Mouse (Mus musculus) midbrain, embryonic 16.5 days (tissue): Measurements from ENCODE around the gene Lpp. TPM values are rescaled to one million over a fixed set of nuclear protein-coding genes. Genes with fewer than 3 reads are reported as not detected.

Experiments used
- ATAC-seq: fragments of 200-750 bp; cut with Nextera tagmentation; 2 replicates; pipeline ENCODE4 v1.8.0; 2017; ENCODE audit warnings: moderate TSS enrichment
- H3K27ac ChIP-seq: fragments of 300-500 bp; sonication (generic); 2 replicates; pipeline ENCODE4 v1.5.1; 2014; ENCODE audit warnings: mild to moderate bottlenecking, low read length, mixed read lengths
- H3K27me3 ChIP-seq: fragments of 300-500 bp; sonication (generic); 2 replicates; pipeline ENCODE4 v1.6.1; 2014; ENCODE audit warnings: low read depth, low read length, mixed read lengths; ENCODE audit not compliant: control insufficient read depth, insufficient read depth
- H3K36me3 ChIP-seq: fragments of 300-500 bp; sonication (generic); 2 replicates; pipeline ENCODE4 v1.6.1; 2014; ENCODE audit warnings: mild to moderate bottlenecking, low read length, moderate library complexity, mixed read lengths; ENCODE audit not compliant: control insufficient read depth, insufficient read depth
- H3K4me1 ChIP-seq: fragments of 300-500 bp; sonication (generic); 2 replicates; pipeline ENCODE4 v1.6.1; 2014; ENCODE audit warnings: mild to moderate bottlenecking, low read length, mixed read lengths; ENCODE audit not compliant: control insufficient read depth, insufficient read depth
- H3K4me2 ChIP-seq: fragments of 300-500 bp; sonication (generic); 2 replicates; pipeline ENCODE4 v1.6.1; 2014; ENCODE audit warnings: mild to moderate bottlenecking, low read length, mixed read lengths
- H3K4me3 ChIP-seq: fragments of 300-500 bp; sonication (generic); 2 replicates; pipeline ENCODE4 v1.5.1; 2014; ENCODE audit warnings: low read depth, mild to moderate bottlenecking, low read length, moderate library complexity, mixed read lengths
- H3K9ac ChIP-seq: fragments of 300-500 bp; sonication (generic); 2 replicates; pipeline ENCODE4 v1.6.1; 2014; ENCODE audit warnings: low read depth, low read length, mixed read lengths
- H3K9me3 ChIP-seq: fragments of 300-500 bp; sonication (generic); replicated peaks from 2 replicates; pipeline ENCODE4 v1.6.1; 2014; ENCODE audit warnings: mild to moderate bottlenecking, low read length, mixed read lengths; ENCODE audit not compliant: control insufficient read depth, poor library complexity, severe bottlenecking
- WGBS: fragments of 180-500 bp; shearing (Covaris S2); extraction: QIAGEN DNeasy Blood & Tissue Kit; methylation state at CpG from one replicate; pipeline ENCODE4 v1.1.7; 2014; 5-methylcytosine and 5-hydroxymethylcytosine counted together
- polyA plus RNA-seq: library from polyadenylated mRNA; unstranded; fragments of >200 nt; fragmentation: Nextera tagmentation; extraction: Ambion mirVana; gene quantifications from 2 replicates; pipeline ENCODE4 v1.2.1, GENCODE M21; 2015

Gene Lpp
- polyA plus RNA-seq, 1 experiment from 2014 or later: 10.7 TPM

GRCm38 (mm10) chr16:24599766-24600165 is 206.5 kb downstream of the Lpp start:
- no peak overlapping the region for H3K27ac ChIP-seq
- no peak overlapping the region for H3K4me3 ChIP-seq
- H3K9ac ChIP-seq: no peak overlapping the region
- WGBS: 79% methylated on average over 7 of the region's 7 CpGs
- H3K9me3 ChIP-seq: no peaks in the 10 kb centered on the region
- no peaks in the 10 kb centered on the region for H3K36me3 ChIP-seq
- no peaks in the 10 kb centered on the region for H3K27me3 ChIP-seq
- no peak for ATAC-seq
- H3K4me2 ChIP-seq: no peak overlapping the region
- 0 out of 2 replicates have a peak, but pooled peaks cover 2% of the 10 kb centered on the region for H3K4me1 ChIP-seq

DNA sequence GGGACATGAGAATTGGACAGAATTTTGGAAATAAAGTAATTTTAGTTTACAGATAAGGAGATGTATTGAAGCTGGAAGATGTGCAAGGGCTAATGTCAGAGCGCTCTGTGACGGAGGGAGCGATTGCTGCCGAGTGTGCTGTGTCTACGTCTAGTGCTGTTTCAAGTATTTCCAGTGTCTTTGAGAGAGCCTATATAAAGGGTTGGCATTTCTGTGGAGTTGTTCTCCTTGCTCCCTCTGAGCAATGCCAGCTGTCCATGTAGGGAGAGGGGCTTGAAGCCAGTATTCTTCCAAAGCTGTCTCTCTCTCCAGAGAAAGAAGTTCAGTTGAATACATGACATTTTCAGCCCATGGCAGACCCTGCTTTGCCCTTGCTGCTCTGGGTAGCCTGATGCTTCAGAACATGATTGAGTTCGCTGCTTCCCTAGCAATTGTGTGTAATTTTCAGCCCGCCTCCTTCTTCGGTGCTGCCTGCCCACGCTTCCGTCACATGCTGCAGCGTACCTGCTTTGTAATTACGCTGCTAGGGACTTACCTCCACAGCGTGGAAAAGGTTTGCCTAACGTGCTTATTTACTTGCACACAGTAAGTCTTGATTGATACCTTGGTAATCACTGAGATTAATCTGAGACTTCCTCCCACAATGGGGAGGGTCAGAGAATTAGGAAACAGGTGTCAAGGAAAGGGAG is 207.1 kb downstream of the Lpp start:
- H3K4me2 ChIP-seq: no peak overlapping the region
- WGBS: 81% methylated on average over 14 of the region's 14 CpGs
- 0 out of 2 replicates have a peak, but pooled peaks cover 2% of the 10 kb centered on the region for H3K4me1 ChIP-seq
- no peak overlapping the region for H3K9ac ChIP-seq
- H3K36me3 ChIP-seq: no peaks in the 10 kb centered on the region
- no peaks in the 10 kb centered on the region for H3K9me3 ChIP-seq
- H3K27ac ChIP-seq: no peak overlapping the region
- H3K27me3 ChIP-seq: no peaks in the 10 kb centered on the region
- H3K4me3 ChIP-seq: no peak overlapping the region
- no peak for ATAC-seq

DNA sequence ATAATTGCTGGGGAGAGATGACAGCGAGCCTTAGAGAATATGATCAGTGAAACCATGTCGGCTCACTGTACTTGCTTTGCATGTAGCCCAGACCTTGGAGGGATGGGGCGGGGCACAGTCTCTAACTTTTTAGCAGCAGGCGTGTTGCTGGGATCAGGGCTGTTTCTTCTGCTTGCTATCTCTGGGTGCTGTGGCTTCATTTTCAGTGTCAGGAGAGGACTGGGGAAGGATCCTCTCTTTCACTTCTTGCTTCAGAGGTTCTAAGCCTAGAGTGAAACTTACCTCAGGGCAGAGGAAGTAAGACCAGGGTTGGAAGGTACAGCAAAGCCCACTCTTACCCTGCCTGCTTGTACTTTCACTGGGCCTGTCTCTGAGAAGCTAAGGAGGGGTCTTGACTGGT is 210.0 kb downstream of the Lpp start:
- Histone ChIP-seq H3K4me2 (no peak overlapping the region), H3K9ac (no peak overlapping the region), H3K27me3 (no peaks in the 10 kb centered on the region), H3K9me3 (no peaks in the 10 kb centered on the region), H3K4me3 (no peak overlapping the region), H3K4me1 (0 out of 2 replicates have a peak, but pooled peaks cover 2% of the 10 kb centered on the region), H3K27ac (no peak overlapping the region), H3K36me3 (no peaks in the 10 kb centered on the region)
- no peak for ATAC-seq
- WGBS: 89% methylated on average over 4 of the region's 4 CpGs

- no peak overlapping the region for H3K4me2 ChIP-seq
- WGBS: 89% methylated on average over 8 of the region's 8 CpGs
- no peak for ATAC-seq
These were observed 214.7 kb downstream of the Lpp start for GRCm38 (mm10) chr16:24607896-24608457.

DNA sequence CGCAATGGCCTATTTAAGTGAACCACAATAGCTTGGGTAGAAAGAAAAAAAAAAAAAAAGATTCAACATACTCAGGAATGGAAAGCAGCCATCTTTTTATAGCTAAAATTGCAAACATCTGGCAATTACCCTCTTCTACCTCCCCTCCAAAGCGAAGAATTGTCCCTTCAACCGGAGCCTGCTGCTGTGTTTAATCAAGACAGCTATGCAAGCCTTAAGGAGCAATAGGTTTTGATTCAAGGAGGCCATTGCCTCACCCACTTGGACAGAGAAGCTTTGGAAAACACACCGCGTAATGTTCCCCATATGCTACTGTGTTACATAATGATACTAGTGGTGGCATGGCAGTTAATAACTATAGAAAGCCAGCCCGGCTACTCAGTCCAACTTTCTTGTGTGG is 226.2 kb downstream of the Lpp start:
- H3K36me3 ChIP-seq: no peaks in the 10 kb centered on the region
- no peaks in the 10 kb centered on the region for H3K9me3 ChIP-seq
- peaks cover 10% of the 10 kb centered on the region for H3K4me1 ChIP-seq
- 92% methylated on average over 6 of the region's 6 CpGs for WGBS
- no peak overlapping the region for H3K4me2 ChIP-seq
- H3K4me3 ChIP-seq: no peak overlapping the region
- no peak for ATAC-seq
- H3K27ac ChIP-seq: no peak overlapping the region
- no peak overlapping the region for H3K9ac ChIP-seq
- H3K27me3 ChIP-seq: no peaks in the 10 kb centered on the region

More at GRCm38 (mm10) chr16:24607896-24608457, 214.7 kb downstream of the Lpp start:
- no peaks in the 10 kb centered on the region for H3K36me3 ChIP-seq
- H3K9ac ChIP-seq: no peak overlapping the region
- H3K9me3 ChIP-seq: no peaks in the 10 kb centered on the region
- H3K27ac ChIP-seq: no peak overlapping the region
- no peak overlapping the region for H3K4me3 ChIP-seq
- H3K27me3 ChIP-seq: no peaks in the 10 kb centered on the region
- no peaks in the 10 kb centered on the region for H3K4me1 ChIP-seq

GRCm38 (mm10) chr16:24620021-24620420 is 226.7 kb downstream of the Lpp start:
- ATAC-seq: no peak
- Histone ChIP-seq H3K4me1 (peaks cover 14% of the 10 kb centered on the region), H3K4me2 (no peak overlapping the region), H3K27ac (no peak overlapping the region), H3K36me3 (no peaks in the 10 kb centered on the region), H3K27me3 (no peaks in the 10 kb centered on the region), H3K9me3 (no peaks in the 10 kb centered on the region), H3K4me3 (no peak overlapping the region), H3K9ac (no peak overlapping the region)
- 89% methylated on average over 3 of the region's 3 CpGs for WGBS

DNA sequence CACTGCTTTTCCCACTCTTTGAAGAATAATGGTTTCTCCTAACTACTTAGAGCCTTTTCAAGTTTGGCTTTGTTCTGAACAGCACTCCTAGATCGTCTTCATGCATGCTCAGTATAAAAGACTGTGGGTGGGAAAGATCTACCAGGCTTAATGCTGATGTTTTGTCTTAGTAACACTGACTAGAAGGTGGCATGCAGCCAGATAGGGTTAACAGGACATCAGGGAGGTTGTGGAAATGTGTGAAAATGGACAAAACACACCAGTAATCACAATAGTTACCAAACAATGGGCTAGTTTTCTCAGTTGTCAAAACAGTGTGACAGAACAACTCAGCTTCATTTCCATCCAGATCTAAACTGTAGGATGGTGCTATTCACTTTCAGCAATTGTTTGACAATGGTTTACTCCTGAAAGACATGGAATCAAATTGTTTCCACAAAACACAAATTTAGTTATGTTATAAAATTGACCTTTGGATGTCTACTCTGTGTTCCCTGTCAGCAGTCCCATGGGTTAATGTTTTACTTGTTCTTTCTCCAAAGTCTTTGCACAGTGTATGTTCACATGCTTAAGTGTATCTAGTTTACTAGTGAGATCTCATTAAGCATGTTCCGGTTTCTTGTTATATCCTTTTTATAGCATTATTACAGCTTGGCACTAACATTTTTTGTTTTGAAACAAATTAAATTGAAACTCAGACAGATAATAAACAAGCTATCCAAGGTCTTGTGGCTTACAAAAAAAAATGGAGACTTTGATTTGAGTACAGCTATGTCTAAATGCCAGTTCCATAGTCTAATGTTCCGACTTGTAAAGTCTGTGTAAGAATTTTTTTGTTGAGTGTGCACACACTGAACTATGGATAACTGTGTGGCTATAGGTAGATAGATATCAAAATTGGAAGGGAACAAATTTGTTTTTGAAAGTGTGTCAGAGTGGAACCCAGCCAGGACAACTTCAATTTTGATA is 229.2 kb downstream of the Lpp start:
- 61% methylated on average over 3 of the region's 3 CpGs for WGBS
- ATAC-seq: no peak
- no peak overlapping the region for H3K9ac ChIP-seq

GRCm38 (mm10) chr16:24624335-24624734 is 231.0 kb downstream of the Lpp start:
- Histone ChIP-seq H3K36me3 (no peaks in the 10 kb centered on the region), H3K4me2 (peak overlapping the region; percentile 37), H3K27ac (peak overlapping the region; percentile 68), H3K4me3 (no peak overlapping the region), H3K27me3 (no peaks in the 10 kb centered on the region), H3K4me1 (peaks cover 14% of the 10 kb centered on the region), H3K9ac (no peak overlapping the region), H3K9me3 (no peaks in the 10 kb centered on the region)
- 10% methylated on average over 5 of the region's 5 CpGs for WGBS
- ATAC-seq: peak; percentile 85

More for the DNA sequence above, 229.2 kb downstream of the Lpp start:
- Histone ChIP-seq H3K4me3 (no peak overlapping the region), H3K27ac (no peak overlapping the region), H3K4me1 (peaks cover 14% of the 10 kb centered on the region), H3K27me3 (no peaks in the 10 kb centered on the region), H3K4me2 (no peak overlapping the region), H3K9me3 (no peaks in the 10 kb centered on the region), H3K36me3 (no peaks in the 10 kb centered on the region)
